Mouse (Mus musculus) ES-E14 (cell line): ENCODE results near the gene Timm13. TPM values are rescaled to one million over a fixed set of nuclear protein-coding genes. Genes with fewer than 3 reads are reported as not detected.

Experiments used
- DNase-seq: peaks from one replicate; pipeline ENCODE4 v3.0.0-alpha.2; 2013; ENCODE audit warnings: low read depth, low spot score
- H3K27ac ChIP-seq: 2 replicates; pipeline ENCODE4 v1.5.1; 2012; ENCODE audit warnings: low read depth, mild to moderate bottlenecking, low read length, moderate library complexity, mixed read lengths; ENCODE audit not compliant: poor library complexity, insufficient read depth, severe bottlenecking
- H3K36me3 ChIP-seq: 2 replicates; pipeline ENCODE4 v1.6.1; 2012; ENCODE audit warnings: mild to moderate bottlenecking, low read length, moderate library complexity, mixed read lengths; ENCODE audit not compliant: control insufficient read depth, poor library complexity, insufficient read depth, severe bottlenecking
- H3K4me1 ChIP-seq, 2 experiments: fragments of 150-350 bp in 1 of 2; sonication (generic) in 1 of 2; 2 replicates each; pipeline ENCODE4 v1.6.1; 2012; ENCODE audit warnings: low read length in 2 of 2, mild to moderate bottlenecking in 1 of 2, mixed read lengths in 1 of 2; ENCODE audit not compliant: control insufficient read depth in 2 of 2, insufficient read depth in 2 of 2, poor library complexity in 1 of 2
- H3K4me3 ChIP-seq, 2 experiments: fragments of 150-350 bp in 1 of 2; sonication (generic) in 1 of 2; 2 replicates each; pipeline ENCODE4 v1.5.1; 2012; ENCODE audit warnings: low read length in 2 of 2, low read depth in 1 of 2, mild to moderate bottlenecking in 1 of 2, mixed read lengths in 1 of 2; ENCODE audit not compliant: insufficient read depth in 1 of 2, poor library complexity in 1 of 2, severe bottlenecking in 1 of 2
- H3K9ac ChIP-seq: 2 replicates; pipeline ENCODE4 v1.6.1; 2012; ENCODE audit warnings: low read depth, mild to moderate bottlenecking, low read length, mixed read lengths; ENCODE audit not compliant: poor library complexity, insufficient read depth, severe bottlenecking
- H3K9me3 ChIP-seq: fragments of 150-350 bp; sonication (generic); 2 replicates; pipeline ENCODE4 v1.6.1; 2012; ENCODE audit warnings: low read depth, mild to moderate bottlenecking, low read length; ENCODE audit not compliant: control insufficient read depth, insufficient read depth
- CHD2 ChIP-seq: IDR thresholded peaks from 2 replicates; pipeline ENCODE4 v1.6.1; 2014; ENCODE audit warnings: mild to moderate bottlenecking, low read depth, low read length, inconsistent platforms
- HCFC1 ChIP-seq: IDR thresholded peaks from 2 replicates; pipeline ENCODE4 v1.6.1; 2012; ENCODE audit warnings: low read length, inconsistent platforms, borderline replicate concordance; ENCODE audit not compliant: insufficient read depth
- MAFK ChIP-seq: IDR thresholded peaks from 2 replicates; pipeline ENCODE4 v1.6.1; 2014; ENCODE audit warnings: mild to moderate bottlenecking, low read depth, low read length, inconsistent platforms; ENCODE audit not compliant: insufficient read depth
- ZC3H11A ChIP-seq: IDR thresholded peaks from 2 replicates; pipeline ENCODE4 v1.6.1; 2012; ENCODE audit warnings: low read depth, mild to moderate bottlenecking, inconsistent platforms, low read length, borderline replicate concordance
- ZNF384 ChIP-seq: IDR thresholded peaks from 2 replicates; pipeline ENCODE4 v1.6.1; 2012; ENCODE audit warnings: low read depth, low read length, inconsistent platforms
- in situ Hi-C, 2 experiments: fragments of 600-800 bp; cut with MboI; formaldehyde crosslinking; loops; one replicate each; pipeline ENCODE4 v1.15.1; 2025; ENCODE audit warnings: low sequenced_read_pairs in 2 of 2, inconsistent platforms in 1 of 2; ENCODE audit not compliant: unreplicated experiment in 2 of 2
- total RNA-seq: library from RNA; depleted of rRNA; stranded (reverse); fragments of 300-350 nt; gene quantifications from 2 replicates; pipeline ENCODE4 v1.2.3, GENCODE M21; 2012; rRNA removed

Timm13 gene
- 219 and 244 TPM in 2 replicates for total RNA-seq

DNA sequence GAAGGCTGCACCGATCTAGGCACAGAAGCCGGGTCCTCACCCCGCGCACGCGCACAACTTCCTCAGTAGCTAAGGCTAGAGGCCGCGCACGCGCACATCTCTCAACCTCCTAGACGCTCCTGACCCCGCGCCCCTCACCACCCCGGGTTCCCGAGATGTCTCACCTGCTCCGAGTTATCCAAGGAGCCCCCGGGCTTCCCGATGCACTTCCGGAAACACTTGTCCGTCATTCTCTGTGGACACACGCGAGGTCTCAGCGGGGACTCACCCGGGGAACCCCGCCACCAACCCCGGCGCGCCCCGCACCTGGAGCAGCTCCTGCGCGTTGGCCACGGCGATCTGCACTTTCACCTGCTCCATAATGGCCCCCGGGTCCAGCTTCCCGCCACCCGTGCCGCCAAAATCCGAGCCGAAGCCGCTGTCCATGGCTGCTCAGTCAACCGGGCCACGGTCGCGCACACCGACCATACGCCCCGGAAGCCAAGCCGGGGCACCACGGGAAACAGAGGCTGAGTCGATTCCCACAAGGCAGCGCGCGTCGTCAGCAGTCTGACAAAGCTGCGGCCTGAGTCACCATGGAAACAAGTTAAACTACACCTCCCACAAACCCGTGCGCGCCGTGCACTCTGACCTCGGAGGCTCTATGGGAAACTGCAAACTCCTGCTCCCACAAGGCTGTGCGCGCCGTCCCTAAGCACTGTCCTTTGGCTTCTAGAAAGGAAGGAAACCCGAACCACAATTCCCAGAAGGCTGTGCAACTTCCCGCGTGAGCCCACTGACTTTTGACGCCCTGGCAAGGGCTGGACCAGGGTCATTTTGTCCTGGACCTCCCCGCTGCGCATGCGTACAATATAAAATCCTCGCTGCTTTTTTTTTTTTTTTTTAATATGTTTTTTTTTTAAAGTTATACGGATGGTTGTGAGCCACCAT, at the start of gene Timm13:
Timm13 (minus strand) TSS at position 652 of the 930 bp plus-strand sequence.
- peaks cover 43% of the 10 kb centered on the region for H3K36me3 ChIP-seq
- peaks cover 0 to 22% of the 10 kb centered on the region in 2 experiments; a peak in 1 of 4 replicates for H3K4me1 ChIP-seq
- peak; percentile 99 for DNase-seq
- H3K9ac ChIP-seq = peak within 1 kb of the TSS; percentile 92
- H3K9me3 ChIP-seq = no peaks in the 10 kb centered on the region
- in situ Hi-C loops = no loop called here
- peak within 1 kb of the TSS; percentile 74 for H3K27ac ChIP-seq
- TF ChIP-seq HCFC1 (peak; percentile 99), ZC3H11A (no peak), CHD2 (peak; percentile 96), MAFK (peak; percentile 69; the same call in 1 of the 2 replicates), ZNF384 (peak; percentile 93; the same call in 1 of the 2 replicates)
- H3K4me3 ChIP-seq = peak within 1 kb of the TSS; percentile 84 to 94

DNA sequence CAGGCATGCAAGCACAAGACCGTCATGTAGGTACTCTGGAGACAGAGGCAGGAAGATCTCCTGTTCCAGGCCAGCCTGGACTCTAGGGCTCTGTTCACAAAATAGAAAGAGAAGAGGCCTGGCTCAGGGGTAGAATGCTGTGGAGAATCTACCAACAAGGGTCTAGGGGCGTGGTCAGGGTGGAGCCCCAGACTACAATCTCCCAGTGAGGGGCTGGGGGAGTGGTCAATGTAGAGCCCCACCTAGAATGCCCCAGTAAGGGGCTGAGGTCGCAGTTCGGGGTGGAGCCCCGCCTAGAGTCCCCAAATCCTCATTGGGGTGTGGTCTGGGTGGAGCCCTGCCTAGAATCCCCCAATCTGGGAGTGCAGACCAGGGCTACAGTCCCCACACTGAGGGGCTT, 49.5 kb upstream of the Timm13 start:
- TF ChIP-seq MAFK = no peak
- TF ChIP-seq ZNF384 = no peak
- TF ChIP-seq CHD2 = no peak
- no peak for TF ChIP-seq HCFC1
- no peak for TF ChIP-seq ZC3H11A
- 0 out of 2 replicates have a peak overlapping the region, but pooled peaks have one; percentile 26 for H3K9ac ChIP-seq
- no peaks in the 10 kb centered on the region for H3K36me3 ChIP-seq
- DNase-seq = peak; percentile 60
- H3K9me3 ChIP-seq = no peaks in the 10 kb centered on the region
- peak overlapping the region; percentile 46; the same call in 1 of the 2 replicates for H3K27ac ChIP-seq
- in situ Hi-C loops = no loop called here
- peaks cover 8 to 62% of the 10 kb centered on the region in 2 experiments for H3K4me1 ChIP-seq
- peak overlapping the region in 1 of 2 experiments; percentile 12; a peak in 3 of 4 replicates for H3K4me3 ChIP-seq

DNA sequence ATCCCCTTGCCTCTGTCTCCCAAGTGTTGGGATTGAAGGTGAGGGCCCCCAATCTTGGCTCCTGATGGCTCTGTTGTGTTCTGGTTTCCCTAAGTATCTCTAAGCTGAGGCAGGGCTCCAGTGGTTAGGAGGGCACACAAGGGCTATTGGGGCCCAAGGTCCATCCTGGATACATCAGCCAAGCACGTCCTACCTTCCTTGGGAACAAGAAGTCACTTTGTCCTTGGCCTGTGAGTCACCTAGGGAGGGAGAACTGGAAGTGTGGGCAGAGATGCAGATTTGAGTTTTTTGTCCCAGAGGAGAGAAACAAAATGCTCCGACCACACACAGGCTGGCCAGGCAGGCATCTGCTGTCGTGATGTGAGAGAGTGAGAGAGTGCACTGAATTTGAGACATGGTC, 48.3 kb upstream of the Timm13 start:
- in situ Hi-C loops = no loop called here
- DNase-seq = no peak
- Histone ChIP-seq H3K9me3 (no peaks in the 10 kb centered on the region), H3K4me1 (peaks cover 6 to 54% of the 10 kb centered on the region in 2 experiments), H3K9ac (peak overlapping the region; percentile 48; the same call in 1 of the 2 replicates), H3K27ac (peak overlapping the region; percentile 41; the same call in 1 of the 2 replicates), H3K36me3 (no peaks in the 10 kb centered on the region), H3K4me3 (peak overlapping the region; percentile 2; a peak in 3 of 4 replicates)
- TF ChIP-seq CHD2 (no peak), ZNF384 (no peak)

DNA sequence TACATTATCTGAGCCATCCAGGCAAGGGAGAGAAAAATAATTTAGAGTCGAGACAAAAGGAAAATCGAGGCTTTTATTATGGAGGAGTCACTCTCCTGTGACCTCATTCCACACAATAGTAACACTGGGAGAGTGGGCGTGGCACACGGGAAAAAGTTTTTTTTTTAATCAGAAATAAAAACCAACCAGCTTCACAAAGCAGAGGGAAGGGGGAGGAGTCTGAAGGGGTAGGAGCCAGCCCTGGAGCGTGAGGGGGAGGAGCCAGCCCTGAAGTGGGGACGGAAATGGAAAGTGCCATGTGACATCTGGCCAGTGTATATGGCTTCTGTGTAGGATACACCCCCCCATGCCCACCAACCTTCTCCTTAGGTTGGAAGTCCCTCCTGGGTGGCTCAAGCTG, 47.8 kb upstream of the Timm13 start:
- TF ChIP-seq ZNF384 (peak; percentile 69), MAFK (no peak), HCFC1 (no peak)
- in situ Hi-C loops = no loop called here
- Histone ChIP-seq H3K9me3 (no peaks in the 10 kb centered on the region), H3K27ac (peak overlapping the region; percentile 45; the same call in 1 of the 2 replicates), H3K36me3 (no peaks in the 10 kb centered on the region), H3K4me1 (peaks cover 6 to 56% of the 10 kb centered on the region in 2 experiments), H3K4me3 (peak overlapping the region; percentile 2; a peak in 3 of 4 replicates), H3K9ac (peak overlapping the region; percentile 48; the same call in 1 of the 2 replicates)
- peak; percentile 64 for DNase-seq
